Mouse (Mus musculus) megakaryocyte, embryonic 14.5 days (primary cell): ENCODE measurements around the gene Ankrd13d. TPM values are rescaled to one million over a fixed set of nuclear protein-coding genes. Genes with fewer than 3 reads are reported as not detected.
A peak's percentile ranks its signal among the peaks of the same experiment; 100 is the strongest.

Experiments used
- H3K27me3 ChIP-seq: replicated peaks from 2 replicates; pipeline ENCODE3; 2012; ENCODE audit warnings: inconsistent platforms
- H3K36me3 ChIP-seq: replicated peaks from 2 replicates; pipeline ENCODE3; 2012; ENCODE audit warnings: low read length, inconsistent platforms, mixed read lengths
- H3K4me1 ChIP-seq: 2 replicates; pipeline ENCODE4 v1.6.1; 2012; ENCODE audit warnings: inconsistent platforms
- H3K4me3 ChIP-seq: replicated peaks from 2 replicates; pipeline ENCODE3; 2012; ENCODE audit warnings: moderate library complexity, mild to moderate bottlenecking, inconsistent platforms
- H3K9me3 ChIP-seq: 2 replicates; pipeline ENCODE4 v1.6.1; 2012; ENCODE audit warnings: inconsistent platforms
- FLI1 ChIP-seq: IDR thresholded peaks from 2 replicates; pipeline ENCODE4 v1.6.1; 2012; ENCODE audit warnings: low read length, inconsistent platforms, mixed read lengths
- GATA1 ChIP-seq: IDR thresholded peaks from 3 replicates; pipeline ENCODE4 v1.6.1; 2012; ENCODE audit warnings: mixed read lengths, low read length, inconsistent platforms, borderline replicate concordance
- polyA plus RNA-seq: library from polyadenylated mRNA; stranded (reverse); fragments of >175 nt; gene quantifications from 2 replicates; pipeline ENCODE4 v1.2.3, GENCODE M21; 2012; ENCODE audit warnings: low replicate concordance; ENCODE audit not compliant: insufficient read depth

Ankrd13d gene
- polyA plus RNA-seq, 1 experiment: 5.6 TPM

DNA sequence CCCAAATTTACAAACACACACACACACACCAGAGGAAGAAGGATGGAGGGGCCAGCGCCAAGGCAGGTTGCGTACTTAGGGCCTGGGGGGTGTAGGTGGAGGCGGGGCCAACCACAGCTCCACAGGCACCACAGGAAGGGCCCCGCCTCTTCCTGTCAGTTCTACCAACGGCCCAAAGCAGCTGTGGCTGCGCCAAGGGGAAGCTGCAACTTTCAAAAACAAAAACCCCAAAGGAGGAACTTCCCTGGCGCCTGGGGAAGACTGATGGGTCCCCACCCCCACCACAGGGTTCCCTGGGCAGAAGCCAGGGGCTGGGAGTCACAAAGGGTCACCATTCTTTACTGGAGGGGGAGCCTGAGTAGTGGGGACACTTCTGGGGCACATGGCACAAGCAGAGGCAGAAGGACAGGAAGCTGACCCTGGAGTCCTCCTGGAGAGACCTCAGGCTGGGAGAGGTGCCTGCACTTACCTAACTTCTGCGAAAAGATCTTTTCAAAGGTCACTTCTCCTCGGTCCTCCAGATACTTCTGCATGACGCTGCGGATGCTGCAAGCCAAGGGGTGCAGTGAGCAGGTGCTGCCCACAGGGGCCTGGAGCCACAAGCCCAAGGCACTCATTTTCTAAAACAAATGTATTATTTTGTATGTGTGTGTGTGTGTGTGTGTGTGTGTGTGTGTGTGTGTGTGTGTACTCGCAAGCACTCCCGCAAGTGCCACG lies 11.6 kb upstream of the Ankrd13d start:
- TF ChIP-seq GATA1: no peak
- no peak for TF ChIP-seq FLI1
- no peaks in the 10 kb centered on the region for H3K27me3 ChIP-seq
- H3K4me1 ChIP-seq: peaks cover 94% of the 10 kb centered on the region

DNA sequence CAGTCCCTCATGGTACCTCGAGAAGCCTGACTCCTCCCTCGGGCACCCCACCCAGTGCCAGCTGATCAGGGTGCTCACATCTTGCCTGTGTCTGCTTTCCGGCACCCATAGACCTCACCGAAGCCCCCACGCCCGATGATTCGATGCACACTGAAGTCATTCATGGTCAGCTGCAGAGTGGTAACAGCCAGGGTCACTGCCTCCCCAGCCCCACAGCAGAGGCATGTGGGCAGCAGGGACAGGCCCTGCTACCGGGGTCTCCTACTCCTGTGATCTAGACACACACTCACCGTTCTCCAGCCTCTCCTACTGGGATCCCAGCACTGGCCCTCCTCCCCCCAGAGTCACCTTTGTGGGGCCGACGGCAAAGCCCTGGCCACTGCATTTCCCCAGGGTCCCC lies 8.2 kb upstream of the Ankrd13d start:
- Histone ChIP-seq H3K36me3 (peaks cover 87% of the 10 kb centered on the region), H3K27me3 (no peaks in the 10 kb centered on the region), H3K4me3 (no peak overlapping the region), H3K9me3 (no peaks in the 10 kb centered on the region), H3K4me1 (peaks cover 83% of the 10 kb centered on the region)
- no peak for TF ChIP-seq GATA1
- no peak for TF ChIP-seq FLI1

More for the DNA sequence above, 11.6 kb upstream of the Ankrd13d start:
- H3K9me3 ChIP-seq: no peaks in the 10 kb centered on the region
- H3K36me3 ChIP-seq: peaks cover 81% of the 10 kb centered on the region
- H3K4me3 ChIP-seq: peak overlapping the region; percentile 87

DNA sequence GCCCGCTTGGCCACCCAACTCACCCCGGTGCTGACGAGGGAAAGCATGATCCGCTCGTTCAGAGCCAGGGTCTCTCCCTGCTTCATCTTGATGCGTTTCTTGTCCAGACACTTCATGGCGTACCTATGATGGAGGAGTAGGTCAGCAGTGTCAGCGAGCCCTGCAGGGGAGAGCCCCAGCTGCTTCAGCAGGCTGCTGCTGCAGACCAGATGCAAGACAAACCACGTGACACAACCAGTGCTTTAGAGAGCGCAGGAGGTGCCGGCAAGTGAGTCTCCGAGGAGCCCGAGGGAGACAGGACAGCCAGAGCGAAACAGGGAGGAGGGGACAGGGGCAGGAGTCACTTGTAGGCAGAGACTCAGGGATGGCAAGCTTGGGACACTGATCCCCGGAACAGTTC lies 7.8 kb upstream of the Ankrd13d start:
- H3K4me1 ChIP-seq: peaks cover 83% of the 10 kb centered on the region
- H3K9me3 ChIP-seq: no peaks in the 10 kb centered on the region
- H3K36me3 ChIP-seq: peaks cover 87% of the 10 kb centered on the region
- no peak for TF ChIP-seq GATA1
- no peak for TF ChIP-seq FLI1
- no peak overlapping the region for H3K4me3 ChIP-seq
- no peaks in the 10 kb centered on the region for H3K27me3 ChIP-seq

DNA sequence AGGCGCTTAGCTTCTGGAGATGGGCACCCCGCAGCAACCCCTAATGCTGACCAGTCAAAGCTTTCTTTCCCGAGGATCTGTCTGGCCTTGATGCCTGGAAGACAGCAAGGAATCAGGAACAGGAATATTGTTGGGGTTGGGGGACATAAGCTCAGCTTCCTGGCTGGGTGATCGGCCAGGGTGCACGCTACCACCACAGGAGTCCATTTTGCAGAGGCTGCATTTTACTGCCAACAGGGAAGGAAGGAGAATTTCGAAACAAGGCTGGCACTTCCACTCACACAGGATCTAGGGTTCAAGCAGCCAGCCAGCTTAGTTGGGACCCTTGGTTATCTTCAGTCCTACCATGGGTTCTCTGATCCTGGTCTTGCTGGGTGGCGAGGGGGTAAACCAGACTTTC lies 716 bp upstream of the Ankrd13d start:
- H3K36me3 ChIP-seq: peaks cover 63% of the 10 kb centered on the region
- H3K4me1 ChIP-seq: peaks cover 62% of the 10 kb centered on the region
- peaks cover 4% of the 10 kb centered on the region for H3K9me3 ChIP-seq
- peak overlapping the region; percentile 98 for H3K4me3 ChIP-seq
- H3K27me3 ChIP-seq: peaks cover 8% of the 10 kb centered on the region
- TF ChIP-seq GATA1: no peak
- no peak for TF ChIP-seq FLI1

DNA sequence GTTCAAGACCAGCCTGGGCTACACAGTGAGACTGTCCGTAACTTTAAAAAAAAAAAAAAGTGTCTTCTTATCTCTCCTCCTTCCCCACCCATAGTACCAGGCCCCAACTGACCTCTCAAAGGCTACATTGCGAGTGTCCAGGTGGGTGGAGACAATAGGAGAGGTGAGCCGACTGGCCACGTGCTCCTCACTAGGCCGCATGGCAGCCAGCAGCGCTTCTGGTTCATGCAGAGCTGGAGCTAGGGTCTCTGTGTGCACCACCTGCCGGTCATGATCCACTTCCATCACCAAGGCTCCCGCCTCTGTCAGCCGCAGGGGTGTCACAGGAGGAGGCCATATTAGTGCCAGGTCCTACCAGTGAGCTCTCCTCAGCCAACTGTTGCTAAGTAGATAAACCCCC lies 2.5 kb downstream of the Ankrd13d start:
- H3K27me3 ChIP-seq: peaks cover 10% of the 10 kb centered on the region
- H3K9me3 ChIP-seq: peaks cover 7% of the 10 kb centered on the region
- H3K4me1 ChIP-seq: peaks cover 42% of the 10 kb centered on the region
- H3K36me3 ChIP-seq: peaks cover 31% of the 10 kb centered on the region
- H3K4me3 ChIP-seq: no peak overlapping the region
- no peak for TF ChIP-seq GATA1
- no peak for TF ChIP-seq FLI1

DNA sequence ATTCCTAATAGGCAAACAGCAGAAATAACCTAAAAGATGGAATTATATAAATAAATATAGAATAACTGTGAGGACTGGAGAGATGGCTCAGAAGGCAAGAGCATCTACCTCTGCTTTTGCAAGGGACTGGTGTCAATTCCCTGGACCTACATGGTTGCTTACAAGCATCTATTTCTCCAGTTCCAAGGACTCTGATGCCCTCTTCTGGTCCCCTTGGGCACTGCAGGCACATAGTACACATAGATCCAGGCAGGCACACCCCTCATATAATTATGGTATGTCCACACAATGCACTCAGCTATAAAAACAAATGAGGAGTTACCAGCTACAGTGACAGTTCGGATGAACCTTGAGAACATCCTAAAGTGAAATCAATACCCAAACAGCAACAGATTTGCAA lies 3.5 kb downstream of the Ankrd13d start:
- TF ChIP-seq GATA1 (no peak), FLI1 (no peak)
- Histone ChIP-seq H3K36me3 (peaks cover 21% of the 10 kb centered on the region), H3K4me1 (peaks cover 32% of the 10 kb centered on the region), H3K27me3 (peaks cover 10% of the 10 kb centered on the region), H3K9me3 (peaks cover 7% of the 10 kb centered on the region), H3K4me3 (no peak overlapping the region)

DNA sequence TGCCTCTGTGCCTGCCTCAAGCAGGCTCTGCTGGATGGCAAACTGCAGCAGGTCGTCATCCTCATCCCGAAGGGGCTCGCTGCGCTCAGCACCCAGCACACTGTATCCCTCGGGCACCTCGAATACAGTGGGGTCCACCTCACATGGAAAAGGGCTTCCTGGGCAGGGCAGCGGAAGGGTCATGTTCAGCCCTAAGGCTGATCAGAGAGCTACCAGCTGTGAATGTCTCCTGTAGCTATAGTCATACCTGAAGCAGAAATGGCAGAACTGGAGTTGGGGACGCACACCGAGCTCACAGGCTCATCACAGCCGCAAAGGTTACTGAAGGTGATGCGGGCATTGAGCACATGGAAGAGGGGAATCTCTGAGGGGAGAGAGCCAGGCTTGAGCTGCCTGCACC lies 12.0 kb downstream of the Ankrd13d start:
- Histone ChIP-seq H3K4me1 (peaks cover 33% of the 10 kb centered on the region), H3K9me3 (peaks cover 1% of the 10 kb centered on the region; the same call in 1 of the 2 replicates), H3K4me3 (no peak overlapping the region), H3K36me3 (peaks cover 37% of the 10 kb centered on the region), H3K27me3 (peaks cover 21% of the 10 kb centered on the region)
- TF ChIP-seq FLI1 (no peak), GATA1 (no peak)

DNA sequence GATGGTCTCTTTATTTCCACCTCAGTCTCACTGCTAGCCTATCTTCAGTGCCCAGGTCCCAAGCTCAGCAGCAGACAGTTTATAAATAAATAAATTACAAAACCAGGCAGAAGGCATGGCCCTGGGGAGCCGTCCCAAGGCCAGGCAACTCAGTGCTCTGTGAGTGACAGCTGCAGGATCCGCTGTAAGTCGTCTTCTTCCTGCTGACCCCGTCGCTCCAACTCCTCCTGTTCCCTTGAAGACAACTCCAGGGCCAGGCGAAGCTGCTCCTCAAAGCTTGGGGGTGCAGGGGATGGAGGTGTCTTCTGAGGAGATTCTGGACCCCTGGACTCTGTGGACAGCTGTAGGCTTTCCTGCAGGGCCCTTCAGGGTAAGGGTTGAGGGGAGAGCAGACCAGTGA lies 12.8 kb downstream of the Ankrd13d start:
- no peak overlapping the region for H3K4me3 ChIP-seq
- peaks cover 21% of the 10 kb centered on the region for H3K27me3 ChIP-seq
- peaks cover 45% of the 10 kb centered on the region for H3K36me3 ChIP-seq
- TF ChIP-seq FLI1 (no peak), GATA1 (no peak)
- H3K4me1 ChIP-seq: peaks cover 33% of the 10 kb centered on the region
- no peaks in the 10 kb centered on the region for H3K9me3 ChIP-seq

DNA sequence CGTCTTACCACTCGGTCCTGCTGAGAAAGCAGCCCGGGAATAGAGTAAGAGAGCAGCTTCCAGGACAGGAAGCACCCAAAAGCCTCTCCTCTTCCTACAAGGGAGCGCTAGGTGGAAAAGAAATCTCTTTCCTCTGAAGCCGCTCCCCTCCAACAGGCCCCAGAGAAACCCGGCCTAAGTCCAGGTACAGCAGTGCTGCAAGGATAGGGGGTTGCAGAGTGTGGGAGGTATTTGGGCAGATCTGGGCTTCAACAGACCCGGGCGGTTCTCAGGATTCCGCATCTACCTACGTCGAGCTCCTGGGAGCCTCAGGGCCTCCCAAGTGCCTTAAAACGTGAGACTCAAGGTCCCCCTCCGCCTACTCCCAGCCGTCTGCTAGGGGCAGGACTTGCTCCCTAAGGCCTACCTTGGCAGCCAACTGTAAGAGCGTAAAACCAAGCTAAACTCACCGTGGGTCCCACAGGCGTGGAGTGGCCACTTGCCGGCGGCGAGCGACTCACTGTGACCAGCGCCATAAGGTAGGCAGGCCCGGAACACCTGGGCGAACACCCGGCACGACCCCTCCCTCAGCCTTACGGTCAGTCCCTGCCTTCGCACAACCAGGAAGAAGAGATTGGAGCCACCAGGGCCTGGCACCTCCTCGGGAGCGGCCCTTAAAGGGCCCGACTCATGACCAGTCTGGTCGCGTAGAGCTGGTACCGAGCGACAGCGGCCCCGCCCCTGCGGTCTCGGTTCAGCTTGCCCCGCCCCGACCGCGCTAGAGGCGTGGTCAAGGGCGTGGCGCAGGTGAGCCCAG lies 14.2 kb downstream of the Ankrd13d start, which contains the start of gene Ssh3:
Gene Ssh3 (minus strand): TSS at position 615 of the 796 bp plus-strand sequence.
- no peaks in the 10 kb centered on the region for H3K9me3 ChIP-seq
- no peak for TF ChIP-seq FLI1
- no peak for TF ChIP-seq GATA1
- H3K36me3 ChIP-seq: peaks cover 59% of the 10 kb centered on the region
- H3K4me1 ChIP-seq: peaks cover 38% of the 10 kb centered on the region
- peaks cover 21% of the 10 kb centered on the region for H3K27me3 ChIP-seq
- H3K4me3 ChIP-seq: peak within 1 kb of the TSS; percentile 95

DNA sequence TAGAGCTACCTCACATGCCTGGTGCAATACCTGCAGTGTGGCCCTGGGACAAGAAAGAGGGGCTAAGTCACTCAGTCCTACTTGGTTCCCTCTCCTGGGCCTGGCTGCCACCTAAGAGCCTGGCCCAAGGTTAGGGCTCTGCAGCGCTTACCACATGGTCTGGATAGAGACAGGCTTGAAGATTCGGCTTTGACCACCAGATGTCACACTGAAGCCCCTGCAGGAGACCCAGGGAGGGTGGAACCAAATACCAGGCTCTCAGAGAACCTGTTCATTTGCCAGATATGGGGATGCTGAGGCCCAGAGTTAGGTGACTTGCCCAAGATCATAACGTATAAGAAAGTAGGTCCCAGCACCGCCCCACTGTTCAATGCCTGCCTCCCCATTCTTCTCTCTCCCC lies 17.0 kb downstream of the Ankrd13d start:
- Histone ChIP-seq H3K36me3 (peaks cover 70% of the 10 kb centered on the region), H3K4me3 (peak overlapping the region; percentile 30), H3K9me3 (no peaks in the 10 kb centered on the region), H3K4me1 (peaks cover 61% of the 10 kb centered on the region), H3K27me3 (peaks cover 11% of the 10 kb centered on the region)
- TF ChIP-seq GATA1 (no peak), FLI1 (no peak)
